Mouse (Mus musculus): ENCODE data around the gene Sh3gl1. TPM values are rescaled to one million over a fixed set of nuclear protein-coding genes. Genes with fewer than 3 reads are reported as not detected.

Gene Sh3gl1
- polyA plus RNA-seq, 1 experiment from 2014 or later, result 120 TPM

DNA sequence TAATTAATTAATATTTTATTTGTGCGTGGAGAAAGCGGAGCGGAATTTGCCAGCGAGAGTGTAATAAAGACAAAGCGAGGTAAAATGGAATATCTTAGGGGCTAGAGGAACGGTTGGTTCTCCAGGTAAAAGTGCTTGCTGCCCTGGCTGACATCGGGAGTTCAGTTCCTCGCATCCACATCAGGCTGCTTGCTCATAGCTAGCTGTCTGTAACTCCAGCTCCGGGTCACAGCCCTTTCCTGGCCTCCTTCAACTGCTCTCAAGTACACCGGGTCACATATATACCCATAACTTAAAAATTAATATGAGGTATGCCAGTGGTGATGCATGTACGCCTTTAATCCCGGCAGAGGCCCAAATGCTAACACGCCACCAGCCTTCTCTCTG lies 459 bp upstream of the Sh3gl1 start:
- H3K4me3 ChIP-seq, result peak overlapping the region; percentile 98
- no peaks in the 10 kb centered on the region for H3K27me3 ChIP-seq
- H3K4me2 ChIP-seq (replicated peaks), result peak overlapping the region; percentile 34
- H3K9ac ChIP-seq (replicated peaks), result 0 out of 2 replicates have a peak overlapping the region, but pooled peaks have one; percentile 87
- peak overlapping the region; percentile 94; the same call in 1 of the 2 replicates for H3K27ac ChIP-seq (replicated peaks)
- H3K36me3 ChIP-seq, result peaks cover 12% of the 10 kb centered on the region
- peaks cover 44% of the 10 kb centered on the region for H3K4me1 ChIP-seq
- no peaks in the 10 kb centered on the region for H3K9me3 ChIP-seq
- ATAC-seq (replicated peaks), result peak; percentile 35
- WGBS, result 39% methylated on average over 13 of the region's 13 CpGs

DNA sequence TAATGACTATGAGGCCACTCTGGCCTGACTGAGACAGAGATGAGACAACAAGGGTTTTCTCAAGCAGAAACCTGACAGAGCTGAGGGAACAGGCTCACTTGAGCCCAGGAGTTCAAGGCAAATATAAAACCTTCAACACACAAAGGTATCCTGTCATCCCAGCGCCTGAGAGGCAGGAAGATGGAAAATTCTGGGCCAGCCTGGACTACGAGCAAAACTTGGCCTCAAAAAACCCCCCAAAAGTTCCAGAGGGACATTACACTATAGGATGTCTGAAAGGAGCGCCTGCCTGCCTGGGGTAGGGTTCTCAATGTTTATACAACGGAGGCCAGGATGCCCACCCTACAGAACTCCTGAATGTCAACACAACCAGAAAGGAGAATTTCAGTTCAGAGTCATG lies 1.2 kb downstream of the Sh3gl1 start:
- peaks cover 29% of the 10 kb centered on the region for H3K4me1 ChIP-seq
- H3K4me2 ChIP-seq (replicated peaks), result peak overlapping the region; percentile 59
- H3K27ac ChIP-seq (replicated peaks), result no peak overlapping the region
- H3K9ac ChIP-seq (replicated peaks), result peak overlapping the region; percentile 87
- WGBS, result 77% methylated on average over 4 of the region's 4 CpGs
- H3K9me3 ChIP-seq, result no peaks in the 10 kb centered on the region
- peak overlapping the region; percentile 98 for H3K4me3 ChIP-seq
- no peaks in the 10 kb centered on the region for H3K27me3 ChIP-seq
- H3K36me3 ChIP-seq, result peaks cover 12% of the 10 kb centered on the region
- no peak for ATAC-seq (replicated peaks)

DNA sequence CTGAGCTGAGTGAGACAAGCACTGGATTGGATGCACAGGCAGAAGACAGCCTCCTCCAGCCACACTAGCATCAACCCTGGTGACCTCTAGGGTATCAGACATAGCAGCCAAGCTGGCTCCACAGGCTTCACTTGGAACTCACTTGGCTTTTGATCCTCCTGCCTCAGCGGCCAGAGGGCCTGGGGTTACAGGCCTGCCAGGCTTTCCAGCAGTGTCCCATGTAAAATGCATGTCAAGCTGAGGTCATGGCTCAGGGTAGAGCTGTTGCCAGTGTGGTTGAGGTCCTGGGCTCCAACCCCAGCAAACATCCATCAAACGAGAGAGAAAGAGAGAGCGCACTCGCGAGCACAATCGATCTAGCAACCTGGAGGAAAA lies 1.7 kb downstream of the Sh3gl1 start:
- Histone ChIP-seq H3K4me1 (peaks cover 29% of the 10 kb centered on the region), H3K27ac (replicated peaks) (no peak overlapping the region), H3K9me3 (no peaks in the 10 kb centered on the region), H3K27me3 (no peaks in the 10 kb centered on the region), H3K36me3 (peaks cover 12% of the 10 kb centered on the region), H3K4me2 (replicated peaks) (no peak overlapping the region), H3K9ac (replicated peaks) (peak overlapping the region; percentile 87; the same call in 1 of the 2 replicates), H3K4me3 (no peak overlapping the region)
- no peak for ATAC-seq (replicated peaks)
- WGBS, result 90% methylated on average over 6 of the region's 6 CpGs

DNA sequence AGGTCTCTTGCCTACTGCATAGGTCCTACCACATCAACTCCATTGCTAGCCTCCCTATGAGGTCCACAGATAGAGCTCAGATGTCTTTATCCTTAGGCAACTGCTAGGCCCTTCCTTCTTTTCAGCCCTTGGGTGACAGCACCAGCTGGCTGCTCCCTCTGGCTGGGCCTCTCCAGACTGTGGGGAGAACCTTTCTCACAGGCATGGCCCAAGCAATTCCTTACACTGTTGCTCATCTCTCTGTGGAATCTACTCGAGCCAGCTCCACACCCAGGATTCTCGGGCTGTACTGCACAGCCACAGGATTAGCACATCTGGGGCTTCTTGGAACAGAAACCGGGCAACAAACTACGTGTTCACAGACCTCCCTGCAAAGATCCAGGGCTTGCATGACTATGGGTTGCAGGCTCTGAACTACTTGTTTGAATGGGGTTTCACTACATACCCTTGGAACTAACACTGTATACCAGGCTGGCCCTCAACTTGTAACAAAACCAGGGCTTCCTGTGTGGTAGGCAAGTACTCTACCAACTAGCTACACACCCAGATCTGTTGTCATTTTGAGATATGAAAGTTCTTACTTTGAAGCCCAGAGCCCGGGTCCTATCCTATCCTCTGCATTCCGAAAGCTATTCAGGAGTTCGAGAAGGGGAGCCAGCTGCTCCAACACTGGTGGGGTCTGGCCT lies 2.3 kb downstream of the Sh3gl1 start:
- ATAC-seq (replicated peaks), result no peak
- Histone ChIP-seq H3K9ac (replicated peaks) (no peak overlapping the region), H3K36me3 (peaks cover 12% of the 10 kb centered on the region), H3K4me3 (no peak overlapping the region), H3K4me2 (replicated peaks) (no peak overlapping the region), H3K4me1 (peaks cover 29% of the 10 kb centered on the region), H3K27me3 (no peaks in the 10 kb centered on the region), H3K9me3 (no peaks in the 10 kb centered on the region), H3K27ac (replicated peaks) (no peak overlapping the region)
- WGBS, result 93% methylated on average over 7 of the region's 7 CpGs

DNA sequence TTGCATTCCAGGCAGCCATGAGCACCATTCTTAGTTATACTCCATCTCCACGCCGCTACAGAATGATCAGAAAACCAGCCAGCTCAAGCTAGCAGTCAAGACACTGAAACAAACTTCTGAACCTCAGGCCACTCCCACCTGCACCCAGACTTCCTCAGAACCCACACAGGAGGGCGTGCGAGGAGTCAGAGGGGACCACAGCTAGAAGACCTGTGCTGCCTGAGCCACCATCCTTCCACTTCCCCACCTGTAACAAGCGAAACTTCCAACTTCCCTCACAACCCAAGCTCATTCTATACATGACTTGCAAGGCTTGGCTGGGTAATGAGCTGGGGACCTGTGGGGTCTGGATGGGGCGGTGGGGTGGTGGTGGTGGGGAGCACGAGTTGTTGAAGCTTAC lies 3.6 kb downstream of the Sh3gl1 start:
- no peak overlapping the region for H3K27ac ChIP-seq (replicated peaks)
- no peak overlapping the region for H3K4me3 ChIP-seq
- no peaks in the 10 kb centered on the region for H3K9me3 ChIP-seq
- peaks cover 29% of the 10 kb centered on the region for H3K4me1 ChIP-seq
- H3K27me3 ChIP-seq, result no peaks in the 10 kb centered on the region
- no peak overlapping the region for H3K9ac ChIP-seq (replicated peaks)
- ATAC-seq (replicated peaks), result no peak
- H3K4me2 ChIP-seq (replicated peaks), result no peak overlapping the region
- peaks cover 16% of the 10 kb centered on the region for H3K36me3 ChIP-seq
- WGBS, result 81% methylated on average over 7 of the region's 7 CpGs

DNA sequence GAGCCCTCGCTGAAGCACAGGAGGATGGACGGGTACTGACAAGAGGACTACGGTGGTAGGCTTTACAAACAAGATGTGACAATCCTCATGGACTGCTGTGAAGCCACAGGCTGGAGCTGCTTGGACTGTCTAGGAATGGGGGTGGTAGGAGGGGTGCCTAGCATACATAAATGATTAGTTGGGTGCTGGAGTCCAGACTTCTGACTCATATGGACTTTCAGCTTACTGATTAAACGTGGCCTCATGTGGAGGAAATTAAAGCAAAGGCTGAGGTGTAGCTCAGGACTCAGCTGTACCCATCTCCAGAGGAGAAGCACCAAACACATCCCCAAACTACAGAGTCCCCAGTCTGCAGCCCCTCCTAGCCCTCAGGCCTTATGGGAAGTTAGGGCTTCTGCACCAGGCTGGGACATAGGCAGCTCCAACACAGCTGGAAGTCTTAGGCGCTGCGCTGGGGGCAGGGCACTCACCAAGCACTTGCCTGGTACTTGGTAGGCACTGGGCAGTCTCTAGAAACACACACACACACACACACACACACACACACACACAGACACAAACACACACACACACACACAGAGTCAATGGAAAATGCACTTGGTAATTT lies 4.2 kb downstream of the Sh3gl1 start:
- no peaks in the 10 kb centered on the region for H3K27me3 ChIP-seq
- peaks cover 16% of the 10 kb centered on the region for H3K36me3 ChIP-seq
- no peak for ATAC-seq (replicated peaks)
- no peak overlapping the region for H3K4me3 ChIP-seq
- H3K4me1 ChIP-seq, result peaks cover 29% of the 10 kb centered on the region
- no peak overlapping the region for H3K4me2 ChIP-seq (replicated peaks)
- WGBS, result 79% methylated on average over 6 of the region's 6 CpGs
- H3K27ac ChIP-seq (replicated peaks), result no peak overlapping the region
- H3K9ac ChIP-seq (replicated peaks), result no peak overlapping the region
- no peaks in the 10 kb centered on the region for H3K9me3 ChIP-seq

DNA sequence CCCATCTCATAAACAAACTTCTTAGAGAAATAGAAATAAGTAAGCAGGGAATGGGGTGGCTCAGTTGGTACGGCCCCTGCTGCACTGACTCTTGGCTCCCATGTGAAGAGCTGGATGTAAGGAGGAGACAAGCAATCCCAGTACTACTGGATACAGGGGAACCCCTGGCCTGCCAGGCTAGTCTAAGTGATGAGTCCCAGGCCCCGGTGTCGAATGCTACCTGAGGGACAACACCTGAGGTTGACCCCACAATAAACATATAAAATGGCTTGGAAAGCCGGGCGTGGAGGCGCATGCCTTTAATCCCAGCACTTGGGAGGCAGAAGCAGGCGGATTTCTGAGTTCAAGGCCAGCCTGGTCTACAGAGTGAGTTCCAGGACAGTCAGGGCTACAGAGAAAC lies 5.0 kb downstream of the Sh3gl1 start:
- WGBS, result 91% methylated on average over 7 of the region's 7 CpGs
- Histone ChIP-seq H3K9ac (replicated peaks) (no peak overlapping the region), H3K4me3 (no peak overlapping the region), H3K27ac (replicated peaks) (no peak overlapping the region), H3K36me3 (peaks cover 16% of the 10 kb centered on the region), H3K4me1 (peaks cover 24% of the 10 kb centered on the region), H3K4me2 (replicated peaks) (no peak overlapping the region), H3K9me3 (no peaks in the 10 kb centered on the region), H3K27me3 (no peaks in the 10 kb centered on the region)
- ATAC-seq (replicated peaks), result no peak

DNA sequence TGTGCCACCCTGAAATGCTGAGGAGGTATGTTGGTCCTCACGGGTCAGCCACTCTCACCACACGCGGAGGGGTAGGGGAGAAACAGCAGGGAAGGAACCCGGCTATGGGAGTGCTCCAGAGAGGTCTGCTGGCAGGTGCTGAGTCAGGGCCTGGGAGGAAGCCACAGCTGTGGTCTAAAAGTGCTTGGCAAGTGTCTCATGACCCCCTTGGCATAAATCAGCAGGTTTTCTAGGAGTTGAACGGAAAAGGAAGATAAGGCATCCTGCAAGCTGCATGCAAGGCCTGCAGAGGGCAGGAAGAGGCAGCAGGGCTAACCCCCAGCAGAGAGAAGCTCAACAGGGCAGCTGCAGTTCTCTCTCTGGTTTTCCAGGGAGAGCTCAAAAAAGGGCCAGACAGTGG lies 5.5 kb downstream of the Sh3gl1 start:
- Histone ChIP-seq H3K4me1 (peaks cover 23% of the 10 kb centered on the region), H3K4me2 (replicated peaks) (no peak overlapping the region), H3K9me3 (no peaks in the 10 kb centered on the region), H3K27ac (replicated peaks) (no peak overlapping the region), H3K36me3 (peaks cover 16% of the 10 kb centered on the region), H3K27me3 (no peaks in the 10 kb centered on the region), H3K9ac (replicated peaks) (no peak overlapping the region), H3K4me3 (no peak overlapping the region)
- no peak for ATAC-seq (replicated peaks)
- 76% methylated on average over 5 of the region's 5 CpGs for WGBS

DNA sequence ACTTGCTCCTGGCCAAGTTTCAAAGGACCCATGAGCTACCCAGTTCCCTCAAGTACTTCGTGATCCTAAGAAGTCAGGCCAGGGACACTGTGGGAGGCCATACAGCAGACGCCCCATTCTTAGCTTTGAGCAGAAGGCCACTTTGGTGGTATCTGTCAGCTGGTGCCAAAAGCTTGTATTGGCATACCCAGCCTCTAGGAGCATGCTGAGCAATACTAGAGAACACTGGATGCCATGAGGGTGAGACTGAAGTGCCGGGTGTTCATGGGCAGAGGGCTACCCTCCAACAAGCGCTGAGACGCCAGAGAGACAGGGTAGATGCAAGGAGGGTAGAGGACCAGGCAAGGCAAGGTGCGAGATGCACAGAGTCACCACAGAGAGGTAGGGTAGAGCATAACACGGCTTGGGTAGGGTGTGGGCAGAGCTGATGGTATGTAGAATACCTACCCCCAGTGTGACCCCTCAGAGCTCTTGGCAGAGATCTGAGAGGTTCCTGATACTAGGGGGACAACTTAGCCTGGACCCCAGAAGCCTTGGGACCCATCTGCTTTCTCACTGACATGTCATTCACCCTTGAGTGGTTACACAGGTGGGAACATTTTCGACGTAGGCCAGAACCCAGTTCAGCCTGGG lies 6.1 kb downstream of the Sh3gl1 start:
- no peak overlapping the region for H3K4me2 ChIP-seq (replicated peaks)
- no peak overlapping the region for H3K9ac ChIP-seq (replicated peaks)
- ATAC-seq (replicated peaks), result no peak
- H3K27ac ChIP-seq (replicated peaks), result no peak overlapping the region
- peaks cover 17% of the 10 kb centered on the region for H3K4me1 ChIP-seq
- no peak overlapping the region for H3K4me3 ChIP-seq
- no peaks in the 10 kb centered on the region for H3K9me3 ChIP-seq
- peaks cover 16% of the 10 kb centered on the region for H3K36me3 ChIP-seq
- H3K27me3 ChIP-seq, result no peaks in the 10 kb centered on the region
- WGBS, result 88% methylated on average over 9 of the region's 9 CpGs

DNA sequence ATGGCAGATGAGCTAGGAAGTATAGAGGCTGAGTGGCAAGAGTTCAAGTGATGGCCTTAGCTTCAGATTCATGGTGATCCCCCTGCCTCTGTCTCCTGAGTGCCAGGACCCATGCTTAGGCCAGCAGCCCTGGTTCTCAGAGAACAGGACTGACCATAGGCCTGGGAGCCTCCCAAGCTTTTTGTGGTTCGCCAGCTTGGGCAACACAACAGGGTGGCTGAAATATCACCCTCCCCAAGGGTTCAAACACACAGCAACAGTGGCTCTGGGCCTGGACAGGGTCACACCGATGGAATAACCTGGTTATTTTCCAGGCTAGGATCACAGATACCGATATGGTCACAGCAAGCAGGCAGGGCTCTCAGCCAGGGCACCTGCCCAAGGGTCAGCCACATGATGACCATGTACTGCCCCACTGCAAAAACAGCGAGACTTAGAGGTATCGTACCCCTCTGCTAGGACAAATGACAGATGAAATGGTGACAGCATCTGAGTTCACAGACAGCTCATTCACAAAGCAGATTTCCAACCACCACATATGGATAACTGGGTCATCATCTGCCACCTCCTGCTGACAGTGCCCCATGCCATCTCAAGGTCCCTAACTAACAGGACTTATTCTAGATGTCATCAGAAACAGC lies 8.5 kb downstream of the Sh3gl1 start:
- no peaks in the 10 kb centered on the region for H3K27me3 ChIP-seq
- peaks cover 7% of the 10 kb centered on the region; the same call in 1 of the 2 replicates for H3K4me1 ChIP-seq
- H3K4me2 ChIP-seq (replicated peaks), result no peak overlapping the region
- no peak for ATAC-seq (replicated peaks)
- H3K9me3 ChIP-seq, result no peaks in the 10 kb centered on the region
- 88% methylated on average over 5 of the region's 5 CpGs for WGBS
- no peak overlapping the region for H3K9ac ChIP-seq (replicated peaks)
- peaks cover 4% of the 10 kb centered on the region; the same call in 1 of the 2 replicates for H3K36me3 ChIP-seq
- no peak overlapping the region for H3K27ac ChIP-seq (replicated peaks)
- no peak overlapping the region for H3K4me3 ChIP-seq

DNA sequence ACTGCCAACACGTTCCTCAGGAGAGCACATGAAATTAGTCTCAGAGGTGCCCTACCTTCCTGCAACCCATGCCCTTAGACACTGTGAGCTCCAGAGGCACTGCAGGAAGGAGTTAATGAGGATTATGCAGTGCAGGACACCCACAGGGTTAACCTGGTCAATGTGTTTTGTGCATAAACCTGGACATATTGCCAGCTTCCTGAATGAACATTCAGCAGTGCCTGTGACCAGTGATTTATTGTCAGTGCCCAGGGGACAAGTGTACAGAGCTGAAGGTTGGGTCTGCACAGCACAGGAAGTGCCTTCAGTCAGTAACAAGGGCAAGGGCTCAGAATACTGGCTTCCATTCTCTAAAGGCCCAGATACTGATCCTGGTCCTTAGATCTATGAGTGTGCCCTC lies 9.6 kb downstream of the Sh3gl1 start:
- peaks cover 4% of the 10 kb centered on the region; the same call in 1 of the 2 replicates for H3K36me3 ChIP-seq
- H3K4me2 ChIP-seq (replicated peaks), result no peak overlapping the region
- no peak for ATAC-seq (replicated peaks)
- H3K27ac ChIP-seq (replicated peaks), result no peak overlapping the region
- H3K9me3 ChIP-seq, result no peaks in the 10 kb centered on the region
- H3K27me3 ChIP-seq, result no peaks in the 10 kb centered on the region
- H3K4me1 ChIP-seq, result peaks cover 9% of the 10 kb centered on the region
- H3K4me3 ChIP-seq, result no peak overlapping the region
- WGBS, result 74% methylated on average over 1 of the region's 1 CpGs
- H3K9ac ChIP-seq (replicated peaks), result no peak overlapping the region

DNA sequence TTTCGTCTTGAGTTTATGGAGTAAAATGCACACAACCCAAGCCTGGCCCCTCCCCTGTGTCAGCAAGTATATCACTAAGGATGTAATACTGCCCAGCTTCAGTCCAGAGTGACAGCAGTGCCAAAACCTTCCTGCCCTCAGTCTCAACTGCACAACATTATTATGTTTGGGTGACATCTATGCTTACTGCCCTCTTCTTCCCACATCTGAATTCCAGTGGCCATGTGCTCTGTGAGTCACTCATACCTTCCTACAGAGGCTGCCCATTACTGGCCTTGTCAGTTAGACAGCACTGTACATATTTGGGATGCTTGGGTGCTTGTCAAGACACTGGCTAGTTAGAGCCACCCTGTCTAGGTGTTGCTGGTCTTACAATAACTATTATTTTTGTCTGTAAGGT lies 10.1 kb downstream of the Sh3gl1 start:
- no peak overlapping the region for H3K9ac ChIP-seq (replicated peaks)
- no peaks in the 10 kb centered on the region for H3K9me3 ChIP-seq
- no peak overlapping the region for H3K4me2 ChIP-seq (replicated peaks)
- no peaks in the 10 kb centered on the region for H3K27me3 ChIP-seq
- ATAC-seq (replicated peaks), result no peak
- 88% methylated on average over 1 of the region's 1 CpGs for WGBS
- H3K4me3 ChIP-seq, result no peak overlapping the region
- H3K36me3 ChIP-seq, result peaks cover 4% of the 10 kb centered on the region; the same call in 1 of the 2 replicates
- H3K4me1 ChIP-seq, result peaks cover 12% of the 10 kb centered on the region
- H3K27ac ChIP-seq (replicated peaks), result no peak overlapping the region
